ENCODE assay signal across 8 mouse cellular contexts in the genomic region with DNA sequence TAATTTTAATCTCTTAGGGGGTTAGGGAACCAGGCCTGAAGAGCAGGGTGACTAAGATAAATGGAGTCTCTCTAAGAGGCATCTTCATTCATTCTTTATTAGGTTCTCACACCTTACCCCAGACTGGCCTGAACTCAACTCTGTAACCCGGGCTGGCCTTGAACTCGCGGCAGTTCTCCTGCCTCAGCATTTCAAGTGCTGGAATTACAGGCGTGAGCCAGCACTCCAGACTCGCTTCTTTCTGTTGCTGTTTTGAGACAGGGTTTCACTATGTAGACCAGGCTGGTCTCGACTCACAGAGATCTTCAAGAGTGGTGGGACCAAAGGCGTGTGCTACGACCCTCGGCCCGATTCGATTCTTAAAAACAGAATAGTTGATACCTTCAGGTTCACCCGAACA. TPM values are rescaled to one million over a fixed set of nuclear protein-coding genes. Genes with fewer than 3 reads are reported as not detected.
DNase-seq lines count a peak whose midpoint lies in the region; ATAC-seq and TF ChIP-seq lines count a peak whose summit lies in the region.

No protein-coding gene starts in this region.

- WGBS in embryonic facial prominence, embryonic 10.5 days: 26% methylated on average over 12 of the region's 12 CpGs
- WGBS in hindbrain, embryonic 16.5 days: 26% methylated on average over 12 of the region's 12 CpGs
- WGBS in lung, embryonic 14.5 days: 14% methylated on average over 12 of the region's 12 CpGs
- 15% methylated on average over 12 of the region's 12 CpGs for WGBS in stomach, embryonic 15.5 days

- H3K27me3 ChIP-seq in CH12.LX (replicated peaks): no peaks in the 10 kb centered on the region
- H3K27me3 ChIP-seq in embryonic facial prominence, embryonic 10.5 days (replicated peaks; ENCODE audit: low read depth, poor library complexity, severe bottlenecking): peaks cover 14% of the 10 kb centered on the region
- H3K27me3 ChIP-seq in hindbrain, embryonic 16.5 days (replicated peaks; ENCODE audit: control insufficient read depth, insufficient read depth, low read length): peaks cover 2% of the 10 kb centered on the region; the same call in 1 of the 2 replicates
- no peaks in the 10 kb centered on the region for H3K27me3 ChIP-seq in lung, embryonic 14.5 days (ENCODE audit: insufficient read depth, low read length)
- 0 out of 2 replicates have a peak, but pooled peaks cover 3% of the 10 kb centered on the region for H3K27me3 ChIP-seq in stomach, embryonic 15.5 days (replicated peaks)

- peaks cover 49% of the 10 kb centered on the region for H3K79me2 ChIP-seq in CH12.LX (replicated peaks; ENCODE audit: control insufficient read depth, extremely low read depth, insufficient read depth, poor library complexity, severe bottlenecking)

- in situ Hi-C loops in CH12.LX (cut with MboI; ENCODE audit: low pct_ligation_motif_present, low pct_unique_long_range_greater_than_20kb, low sequenced_read_pairs): no loop called here

- no peak for ATAC-seq in hindbrain, embryonic 16.5 days
- no peak for ATAC-seq in lung, embryonic 14.5 days (ENCODE audit: insufficient read depth)
- no peak for ATAC-seq in stomach, embryonic 15.5 days (ENCODE audit: insufficient read depth, low FRiP score, low read depth)

- peaks cover 5 to 38% of the 10 kb centered on the region in 2 experiments; a peak in 3 of 4 replicates for H3K4me1 ChIP-seq in CH12.LX (ENCODE audit: control insufficient read depth in 1 of 2, insufficient read depth in 2 of 2)
- peaks cover 18% of the 10 kb centered on the region for H3K4me1 ChIP-seq in embryonic facial prominence, embryonic 10.5 days
- H3K4me1 ChIP-seq in hindbrain, embryonic 16.5 days (ENCODE audit: control insufficient read depth, insufficient read depth, low read depth, low read length): peaks cover 15% of the 10 kb centered on the region
- H3K4me1 ChIP-seq in lung, embryonic 14.5 days (ENCODE audit: insufficient read depth): peaks cover 13% of the 10 kb centered on the region
- peaks cover 20% of the 10 kb centered on the region for H3K4me1 ChIP-seq in stomach, embryonic 15.5 days

- peaks cover 27 to 44% of the 10 kb centered on the region in 2 experiments for H3K36me3 ChIP-seq in CH12.LX (replicated peaks in 1 of 2; ENCODE audit: control insufficient read depth in 1 of 2, insufficient read depth in 1 of 2, low read length in 1 of 2)
- H3K36me3 ChIP-seq in embryonic facial prominence, embryonic 10.5 days (replicated peaks): peaks cover 42% of the 10 kb centered on the region
- H3K36me3 ChIP-seq in hindbrain, embryonic 16.5 days (ENCODE audit: control insufficient read depth, insufficient read depth, low read length): peaks cover 12% of the 10 kb centered on the region
- H3K36me3 ChIP-seq in lung, embryonic 14.5 days (ENCODE audit: insufficient read depth): peaks cover 34% of the 10 kb centered on the region
- peaks cover 24% of the 10 kb centered on the region; the same call in 1 of the 2 replicates for H3K36me3 ChIP-seq in stomach, embryonic 15.5 days

- H3K27ac ChIP-seq in CH12.LX (ENCODE audit: insufficient read depth, low read depth): peak overlapping the region; percentile 43
- peak overlapping the region; percentile 94 for H3K27ac ChIP-seq in embryonic facial prominence, embryonic 10.5 days (replicated peaks)
- peak overlapping the region; percentile 82 for H3K27ac ChIP-seq in hindbrain, embryonic 16.5 days (ENCODE audit: low read depth, low read length)
- peak overlapping the region; percentile 85 for H3K27ac ChIP-seq in lung, embryonic 14.5 days (ENCODE audit: low read depth)
- H3K27ac ChIP-seq in stomach, embryonic 15.5 days: peak overlapping the region; percentile 77

- no peak for TF ChIP-seq EP300 in CH12.LX (IDR thresholded peaks at IDR 0.05; ENCODE audit: low read length)

- peak; percentile 38 for DNase-seq in cerebellum, adult 11 months
- no peak for DNase-seq in cerebellum, adult 8-10 months
- peak; percentile 51 for DNase-seq in CH12.LX (ENCODE audit: extremely low read depth)
- peak; percentile 56 for DNase-seq in embryonic facial prominence, embryonic 10.5 days (ENCODE audit: low spot score)
- peak; percentile 62 for DNase-seq in lung, embryonic 14.5 days
- no peak for DNase-seq in layer of hippocampus, adult 11-12 months (ENCODE audit: low spot score)

- peak overlapping the region; percentile 71 to 92 (median 74) for H3K4me3 ChIP-seq in CH12.LX (replicated peaks in 1 of 3; ENCODE audit: low read depth in 2 of 3, low read length in 2 of 3, poor library complexity in 1 of 3)
- peak overlapping the region; percentile 79 for H3K4me3 ChIP-seq in embryonic facial prominence, embryonic 10.5 days
- peak overlapping the region; percentile 79 for H3K4me3 ChIP-seq in hindbrain, embryonic 16.5 days (ENCODE audit: low read length)
- H3K4me3 ChIP-seq in lung, embryonic 14.5 days (ENCODE audit: low read depth, low read length): peak overlapping the region; percentile 78
- peak overlapping the region; percentile 78 for H3K4me3 ChIP-seq in stomach, embryonic 15.5 days (replicated peaks)

- no peak for TF ChIP-seq POLR2A in CH12.LX (IDR thresholded peaks at IDR 0.05; ENCODE audit: low read depth, low read length)

- peak overlapping the region; percentile 100 for H3K9ac ChIP-seq in CH12.LX (ENCODE audit: insufficient read depth, low read depth)
- peak overlapping the region; percentile 84 for H3K9ac ChIP-seq in hindbrain, embryonic 16.5 days (ENCODE audit: low read depth, low read length)
- H3K9ac ChIP-seq in lung, embryonic 14.5 days: peak overlapping the region; percentile 77
- peak overlapping the region; percentile 83 for H3K9ac ChIP-seq in stomach, embryonic 15.5 days

- dilution Hi-C loops in CH12.LX (cut with MboI; ENCODE audit: extremely low pct_ligation_motif_present, extremely low pct_unique_long_range_greater_than_20kb, low sequenced_read_pairs): no loop called here

- peak overlapping the region; percentile 79; the same call in 1 of the 2 replicates for H3K4me2 ChIP-seq in CH12.LX (ENCODE audit: insufficient read depth, low read depth, poor library complexity, severe bottlenecking)
- H3K4me2 ChIP-seq in hindbrain, embryonic 16.5 days (ENCODE audit: low read length): peak overlapping the region; percentile 56
- peak overlapping the region; percentile 73 for H3K4me2 ChIP-seq in lung, embryonic 14.5 days
- peak overlapping the region; percentile 62 for H3K4me2 ChIP-seq in stomach, embryonic 15.5 days

- TF ChIP-seq RAD21 in CH12.LX (IDR thresholded peaks at IDR 0.05; ENCODE audit: low read depth, low read length): no peak

- no peak for TF ChIP-seq CTCF in CH12.LX (conservative IDR thresholded peaks at IDR 0.05 in 1 of 2, IDR thresholded peaks at IDR 0.05 in 1 of 2; ENCODE audit: low read depth in 2 of 2, low read length in 2 of 2)
- TF ChIP-seq CTCF in lung, embryonic 14.5 days (IDR thresholded peaks at IDR 0.05; ENCODE audit: low read depth): no peak

- H3K9me3 ChIP-seq in CH12.LX (replicated peaks; ENCODE audit: low read length): no peaks in the 10 kb centered on the region
- H3K9me3 ChIP-seq in embryonic facial prominence, embryonic 10.5 days: no peaks in the 10 kb centered on the region
- H3K9me3 ChIP-seq in hindbrain, embryonic 16.5 days (ENCODE audit: control insufficient read depth, low read length): no peaks in the 10 kb centered on the region
- no peaks in the 10 kb centered on the region for H3K9me3 ChIP-seq in lung, embryonic 14.5 days (ENCODE audit: low read depth, low read length)
- H3K9me3 ChIP-seq in stomach, embryonic 15.5 days: no peaks in the 10 kb centered on the region

RNA-seq across cellular contexts. Expression of a gene that starts 1.3 kb away (rescaled TPM):
- 125 and 130 TPM in 2 replicates for total RNA-seq in CH12.LX (2012; rRNA removed)
- total RNA-seq in CH12.LX (2014; rRNA removed): 72.6 and 81.9 TPM in 2 replicates
- polyA plus RNA-seq in CH12.LX (2012; ENCODE audit: insufficient read length, low read depth): 142 and 171 TPM in 2 replicates
- 71.3 and 78.1 TPM in 2 replicates for polyA plus RNA-seq in embryonic facial prominence, embryonic 10.5 days (2016; fragmentation: Nextera tagmentation; extraction: Ambion mirVana)
- polyA plus RNA-seq in hindbrain, embryonic 16.5 days (2015; fragmentation: Nextera tagmentation; extraction: Ambion mirVana): 92.2 and 94.7 TPM in 2 replicates
- polyA plus RNA-seq in lung, embryonic 14.5 days (2014; fragmentation: Nextera tagmentation; extraction: Ambion mirVana): 66.1 and 66.9 TPM in 2 replicates
- polyA plus RNA-seq in stomach, embryonic 15.5 days (2015; fragmentation: Nextera tagmentation; extraction: Ambion mirVana): 51.1 and 52.4 TPM in 2 replicates

RNA-seq across cellular contexts. Expression of a gene that starts 2.7 kb away (rescaled TPM):
- total RNA-seq in CH12.LX (2012; rRNA removed) (12.6 and 13.0 TPM in 2 replicates), CH12.LX (2014; rRNA removed) (14.4 and 14.9 TPM in 2 replicates)
- polyA plus RNA-seq in CH12.LX (2012; ENCODE audit: insufficient read length, low read depth): 13.5 and 14.1 TPM in 2 replicates
- 7.7 and 8.9 TPM in 2 replicates for polyA plus RNA-seq in embryonic facial prominence, embryonic 10.5 days (2016; fragmentation: Nextera tagmentation; extraction: Ambion mirVana)
- polyA plus RNA-seq in hindbrain, embryonic 16.5 days (2015; fragmentation: Nextera tagmentation; extraction: Ambion mirVana): 6.7 and 6.9 TPM in 2 replicates
- 7.2 and 7.8 TPM in 2 replicates for polyA plus RNA-seq in lung, embryonic 14.5 days (2014; fragmentation: Nextera tagmentation; extraction: Ambion mirVana)
- polyA plus RNA-seq in stomach, embryonic 15.5 days (2015; fragmentation: Nextera tagmentation; extraction: Ambion mirVana): 6.4 and 6.9 TPM in 2 replicates

RNA-seq across cellular contexts. Expression of a gene that starts 21.9 kb away (rescaled TPM):
- total RNA-seq in CH12.LX (2012; rRNA removed) (3.9 and 23.5 TPM in 2 replicates), CH12.LX (2014; rRNA removed) (20.3 and 24.3 TPM in 2 replicates)
- 3.2 and 3.9 TPM in 2 replicates for polyA plus RNA-seq in CH12.LX (2012; ENCODE audit: insufficient read length, low read depth)
- polyA plus RNA-seq in embryonic facial prominence, embryonic 10.5 days (2016; fragmentation: Nextera tagmentation; extraction: Ambion mirVana): 20.1 and 23.8 TPM in 2 replicates
- polyA plus RNA-seq in hindbrain, embryonic 16.5 days (2015; fragmentation: Nextera tagmentation; extraction: Ambion mirVana): not detected in 2 replicates
- 24.0 and 27.8 TPM in 2 replicates for polyA plus RNA-seq in lung, embryonic 14.5 days (2014; fragmentation: Nextera tagmentation; extraction: Ambion mirVana)
- polyA plus RNA-seq in stomach, embryonic 15.5 days (2015; fragmentation: Nextera tagmentation; extraction: Ambion mirVana): 17.7 and 20.5 TPM in 2 replicates

RNA-seq across cellular contexts. Expression of a gene that starts 36.7 kb away (rescaled TPM):
- total RNA-seq in CH12.LX (2012; rRNA removed) (28.8 and 36.4 TPM in 2 replicates), CH12.LX (2014; rRNA removed) (19.0 and 23.1 TPM in 2 replicates)
- polyA plus RNA-seq in CH12.LX (2012; ENCODE audit: insufficient read length, low read depth): 96.5 and 107 TPM in 2 replicates
- polyA plus RNA-seq in embryonic facial prominence, embryonic 10.5 days (2016; fragmentation: Nextera tagmentation; extraction: Ambion mirVana): 23.7 and 26.3 TPM in 2 replicates
- 10.1 and 12.8 TPM in 2 replicates for polyA plus RNA-seq in hindbrain, embryonic 16.5 days (2015; fragmentation: Nextera tagmentation; extraction: Ambion mirVana)
- polyA plus RNA-seq in lung, embryonic 14.5 days (2014; fragmentation: Nextera tagmentation; extraction: Ambion mirVana): 19.1 and 21.0 TPM in 2 replicates
- 11.8 and 12.9 TPM in 2 replicates for polyA plus RNA-seq in stomach, embryonic 15.5 days (2015; fragmentation: Nextera tagmentation; extraction: Ambion mirVana)

RNA-seq across cellular contexts. Expression of a gene that starts 58.0 kb away (rescaled TPM):
- total RNA-seq in CH12.LX (2012; rRNA removed) (not detected in 2 replicates), CH12.LX (2014; rRNA removed) (not detected in 2 replicates)
- not detected in 2 replicates for polyA plus RNA-seq in CH12.LX (2012; ENCODE audit: insufficient read length, low read depth)
- 1.8 and 2.4 TPM in 2 replicates for polyA plus RNA-seq in embryonic facial prominence, embryonic 10.5 days (2016; fragmentation: Nextera tagmentation; extraction: Ambion mirVana)
- polyA plus RNA-seq in hindbrain, embryonic 16.5 days (2015; fragmentation: Nextera tagmentation; extraction: Ambion mirVana): 0.49 and 0.65 TPM in 2 replicates
- polyA plus RNA-seq in lung, embryonic 14.5 days (2014; fragmentation: Nextera tagmentation; extraction: Ambion mirVana): not detected in 2 replicates
- not detected in 2 replicates for polyA plus RNA-seq in stomach, embryonic 15.5 days (2015; fragmentation: Nextera tagmentation; extraction: Ambion mirVana)

Comparison
In these comparisons a context has a peak if more than half of its experiments do, and no peak if none do; other contexts are left out.
1. DNase-seq: peak in cerebellum, adult 11 months (single experiment), CH12.LX (single experiment), embryonic facial prominence, embryonic 10.5 days (single experiment) and lung, embryonic 14.5 days (single experiment); none in cerebellum, adult 8-10 months (single experiment) and layer of hippocampus, adult 11-12 months (single experiment).
2. H3K27ac ChIP-seq: peak in every context shown above with its lines; median percentile 94 in embryonic facial prominence, embryonic 10.5 days; 85 in lung, embryonic 14.5 days; 82 in hindbrain, embryonic 16.5 days; 77 in stomach, embryonic 15.5 days; 43 in CH12.LX.
3. Peak in every context shown above with its lines, with median percentiles within 50 percentile points of each other: H3K4me2 ChIP-seq, H3K4me3 ChIP-seq and H3K9ac ChIP-seq.